Mouse (Mus musculus) forebrain, embryonic 11.5 days (tissue): ENCODE measurements around the gene Slc16a5. TPM values are rescaled to one million over a fixed set of nuclear protein-coding genes. Genes with fewer than 3 reads are reported as not detected.
A peak's percentile ranks its signal among the peaks of the same experiment; 100 is the strongest.

Experiments
- ATAC-seq: fragments of 200-750 bp; cut with Nextera tagmentation; replicated peaks from 2 replicates; pipeline ENCODE4 v1.8.0; 2017; ENCODE audit warnings: moderate TSS enrichment; ENCODE audit not compliant: low FRiP score
- DNase-seq: peaks from one replicate; pipeline ENCODE4 v3.0.0-alpha.2; 2017; ENCODE audit warnings: low spot score
- H3K27ac ChIP-seq: fragments of 300-500 bp; sonication (generic); 2 replicates; pipeline ENCODE4 v1.5.1; 2014; ENCODE audit warnings: low read depth, low read length
- H3K27me3 ChIP-seq: fragments of 300-500 bp; sonication (generic); 2 replicates; pipeline ENCODE4 v1.6.1; 2014; ENCODE audit warnings: mild to moderate bottlenecking, low read length, mixed read lengths; ENCODE audit not compliant: control insufficient read depth, insufficient read depth
- H3K36me3 ChIP-seq: fragments of 300-500 bp; sonication (generic); 2 replicates; pipeline ENCODE4 v1.6.1; 2014; ENCODE audit warnings: mild to moderate bottlenecking, low read length, moderate library complexity, mixed read lengths; ENCODE audit not compliant: control insufficient read depth, insufficient read depth
- H3K4me1 ChIP-seq: fragments of 300-500 bp; sonication (generic); replicated peaks from 2 replicates; pipeline ENCODE4 v1.6.1; 2014; ENCODE audit warnings: low read length, mixed read lengths; ENCODE audit not compliant: control insufficient read depth, insufficient read depth
- H3K4me2 ChIP-seq: fragments of 300-500 bp; sonication (generic); 2 replicates; pipeline ENCODE4 v1.6.1; 2014; ENCODE audit warnings: low read depth, mild to moderate bottlenecking, low read length, moderate library complexity, mixed read lengths; ENCODE audit not compliant: severe bottlenecking
- H3K4me3 ChIP-seq: fragments of 300-500 bp; sonication (generic); 2 replicates; pipeline ENCODE4 v1.5.1; 2014; ENCODE audit warnings: low read depth, low read length
- H3K9ac ChIP-seq: fragments of 300-500 bp; sonication (generic); 2 replicates; pipeline ENCODE4 v1.6.1; 2014; ENCODE audit warnings: low read length
- H3K9me3 ChIP-seq: fragments of 300-500 bp; sonication (generic); 2 replicates; pipeline ENCODE4 v1.6.1; 2016; ENCODE audit warnings: low read length, mixed read lengths; ENCODE audit not compliant: control insufficient read depth
- WGBS: fragments of 180-500 bp; shearing (Covaris S2); extraction: QIAGEN DNeasy Blood & Tissue Kit; methylation state at CpG from one replicate; pipeline ENCODE4 v1.1.7; 2014; 5-methylcytosine and 5-hydroxymethylcytosine counted together
- polyA plus RNA-seq: library from polyadenylated mRNA; unstranded; fragments of >200 nt; fragmentation: Nextera tagmentation; extraction: Ambion mirVana; gene quantifications from 2 replicates; pipeline ENCODE4 v1.2.1, GENCODE M21; 2014

Gene Slc16a5
- polyA plus RNA-seq, 1 experiment from 2014 or later = 0.16 TPM

DNA sequence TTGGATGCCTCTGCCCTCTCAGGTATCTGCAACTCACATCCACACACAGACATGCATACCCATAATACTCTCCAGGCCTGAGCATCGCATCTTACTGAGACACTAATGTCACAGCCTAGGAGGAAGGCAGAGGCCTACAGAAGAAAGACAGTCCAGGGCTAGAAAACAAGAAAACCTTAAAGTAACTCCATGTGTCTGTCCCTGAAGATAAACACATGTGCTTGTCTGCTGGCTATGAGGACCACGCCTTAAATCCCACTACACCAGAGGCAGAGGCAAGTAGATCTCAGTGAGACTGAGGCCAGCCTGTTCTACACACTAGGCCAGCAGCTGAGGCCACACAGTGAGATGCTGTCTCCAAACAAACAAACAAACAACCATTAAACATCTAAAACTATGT is 48.8 kb downstream of the Slc16a5 start:
- Histone ChIP-seq H3K36me3 (no peaks in the 10 kb centered on the region), H3K27ac (no peak overlapping the region), H3K9me3 (no peaks in the 10 kb centered on the region), H3K4me1 (peaks cover 26% of the 10 kb centered on the region), H3K27me3 (no peaks in the 10 kb centered on the region), H3K9ac (peak overlapping the region; percentile 96; the same call in 1 of the 2 replicates), H3K4me2 (peak overlapping the region; percentile 87), H3K4me3 (peak overlapping the region; percentile 99)
- ATAC-seq (no peak), DNase-seq (no peak)
- WGBS = 69% methylated on average over 2 of the region's 2 CpGs

- Histone ChIP-seq H3K27me3 (no peaks in the 10 kb centered on the region), H3K4me1 (peaks cover 24% of the 10 kb centered on the region), H3K9me3 (no peaks in the 10 kb centered on the region), H3K4me2 (peak overlapping the region; percentile 87), H3K27ac (no peak overlapping the region), H3K36me3 (no peaks in the 10 kb centered on the region), H3K9ac (peak overlapping the region; percentile 96), H3K4me3 (peak overlapping the region; percentile 99)
- no peak for ATAC-seq
- no peak for DNase-seq
- WGBS = 44% methylated on average over 3 of the region's 3 CpGs
These were observed 49.7 kb downstream of the Slc16a5 start for GRCm38 (mm10) chr11:115512004-115512403.

GRCm38 (mm10) chr11:115512407-115513183 is 50.3 kb downstream of the Slc16a5 start:
- H3K4me3 ChIP-seq = peak overlapping the region; percentile 99
- ATAC-seq (no peak), DNase-seq (no peak)
- peak overlapping the region; percentile 87 for H3K4me2 ChIP-seq
- H3K27ac ChIP-seq = peak overlapping the region; percentile 81; the same call in 1 of the 2 replicates
- peak overlapping the region; percentile 96 for H3K9ac ChIP-seq
- no peaks in the 10 kb centered on the region for H3K27me3 ChIP-seq
- 19% methylated on average over 8 of the region's 8 CpGs for WGBS
- no peaks in the 10 kb centered on the region for H3K36me3 ChIP-seq
- H3K4me1 ChIP-seq = peaks cover 24% of the 10 kb centered on the region
- no peaks in the 10 kb centered on the region for H3K9me3 ChIP-seq

DNA sequence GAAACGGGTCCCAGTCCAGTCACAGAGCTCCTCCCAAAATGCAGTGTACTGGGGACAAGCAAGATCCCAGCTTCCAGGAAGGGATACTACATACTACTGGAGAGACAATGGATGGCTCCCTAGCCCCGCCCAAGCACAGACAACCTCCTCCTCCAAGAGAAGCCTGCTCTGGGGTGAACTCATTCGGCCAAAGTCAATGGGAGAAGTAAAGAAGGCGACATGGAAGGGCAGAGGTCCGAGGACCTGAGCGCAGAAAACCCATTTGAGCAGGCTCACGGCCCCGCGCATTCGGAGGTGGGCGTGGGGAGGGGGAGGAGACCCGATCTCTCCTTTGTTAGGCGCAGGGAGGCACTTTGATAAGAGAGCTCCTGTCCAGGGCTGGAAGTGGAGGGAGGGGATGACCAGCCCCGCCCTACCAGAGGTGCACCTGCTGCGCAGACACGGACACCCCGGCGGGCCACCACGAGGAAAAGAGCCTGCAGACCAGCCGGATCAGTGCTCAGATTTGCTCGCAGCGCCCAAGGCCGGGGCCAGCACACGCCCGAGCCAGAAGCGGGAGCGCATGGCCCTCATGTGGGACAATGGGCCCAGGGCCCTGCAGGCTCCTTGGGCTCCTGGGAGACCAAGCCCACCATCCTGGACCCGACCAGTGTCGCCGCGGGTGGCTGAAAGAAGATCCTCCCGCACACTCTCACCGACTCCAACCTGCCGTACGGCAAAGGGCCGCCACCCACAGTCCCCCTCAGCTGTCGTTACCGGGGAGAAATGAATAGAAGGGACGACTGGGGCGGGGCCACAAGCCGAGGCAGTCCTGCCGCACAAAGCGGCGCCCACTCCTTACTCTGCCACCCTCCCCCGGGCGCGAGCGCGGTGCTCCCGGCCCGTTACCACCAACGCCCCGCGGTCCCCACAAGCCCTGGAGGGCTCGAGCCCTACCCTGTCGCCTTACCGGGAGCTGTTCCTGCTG is 51.3 kb downstream of the Slc16a5 start:
- Histone ChIP-seq H3K9me3 (no peaks in the 10 kb centered on the region), H3K27me3 (no peaks in the 10 kb centered on the region), H3K9ac (peak overlapping the region; percentile 96), H3K27ac (peak overlapping the region; percentile 81), H3K4me2 (peak overlapping the region; percentile 87), H3K4me1 (peaks cover 18% of the 10 kb centered on the region), H3K4me3 (peak overlapping the region; percentile 99), H3K36me3 (no peaks in the 10 kb centered on the region)
- WGBS = under 1% methylated on average over 57 of the region's 57 CpGs
- ATAC-seq (peak; percentile 60), DNase-seq (peak; percentile 82)

DNA sequence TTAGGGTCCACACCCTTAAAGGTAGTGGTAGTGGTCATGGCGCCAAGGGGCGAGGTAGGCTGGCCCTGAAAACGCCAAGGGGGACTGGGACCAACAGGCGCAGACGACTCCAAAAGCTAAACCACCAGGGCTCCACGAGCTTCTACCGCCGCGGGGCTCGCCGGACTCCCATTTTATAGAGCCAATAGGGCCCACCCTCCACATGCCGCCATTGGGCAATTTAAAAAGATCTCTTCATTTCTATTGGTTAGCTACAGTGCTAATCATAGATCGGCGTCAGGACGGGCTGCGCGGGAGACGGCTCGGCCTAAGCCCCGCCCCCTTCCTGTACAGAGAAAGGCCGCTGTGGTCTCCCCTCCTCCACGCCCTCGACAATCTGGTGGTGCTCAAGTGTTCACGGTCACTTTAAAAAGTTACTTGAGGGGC is 52.0 kb downstream of the Slc16a5 start, which contains the start of gene Jpt1:
Jpt1 (minus strand) TSS at position 150 of the 426 bp plus-strand sequence.
- Histone ChIP-seq H3K9me3 (no peaks in the 10 kb centered on the region), H3K27me3 (no peaks in the 10 kb centered on the region), H3K36me3 (no peaks in the 10 kb centered on the region), H3K27ac (peak within 1 kb of the TSS; percentile 81), H3K4me3 (peak within 1 kb of the TSS; percentile 99), H3K9ac (peak within 1 kb of the TSS; percentile 96), H3K4me1 (peaks cover 18% of the 10 kb centered on the region), H3K4me2 (peak within 1 kb of the TSS; percentile 87)
- DNase-seq (peak; percentile 97), ATAC-seq (peak; percentile 98)
- 0% methylated on average over 24 of the region's 24 CpGs for WGBS

GRCm38 (mm10) chr11:115515021-115515420 is 52.7 kb downstream of the Slc16a5 start:
- no peak for DNase-seq
- WGBS = 75% methylated on average over 6 of the region's 6 CpGs
- H3K4me3 ChIP-seq = no peak overlapping the region
- no peaks in the 10 kb centered on the region for H3K27me3 ChIP-seq
- H3K4me1 ChIP-seq = peaks cover 17% of the 10 kb centered on the region
- no peak overlapping the region for H3K9ac ChIP-seq
- H3K27ac ChIP-seq = no peak overlapping the region
- H3K4me2 ChIP-seq = no peak overlapping the region
- H3K36me3 ChIP-seq = no peaks in the 10 kb centered on the region
- no peaks in the 10 kb centered on the region for H3K9me3 ChIP-seq
- ATAC-seq = no peak

GRCm38 (mm10) chr11:115516942-115517341 is 54.7 kb downstream of the Slc16a5 start:
- DNase-seq (no peak), ATAC-seq (no peak)
- no peaks in the 10 kb centered on the region for H3K36me3 ChIP-seq
- H3K9ac ChIP-seq = no peak overlapping the region
- H3K4me2 ChIP-seq = no peak overlapping the region
- no peak overlapping the region for H3K4me3 ChIP-seq
- 0 out of 2 replicates have a peak, but pooled peaks cover 2% of the 10 kb centered on the region for H3K4me1 ChIP-seq
- no peaks in the 10 kb centered on the region for H3K27me3 ChIP-seq
- H3K27ac ChIP-seq = no peak overlapping the region
- H3K9me3 ChIP-seq = no peaks in the 10 kb centered on the region
- 85% methylated on average over 5 of the region's 5 CpGs for WGBS

DNA sequence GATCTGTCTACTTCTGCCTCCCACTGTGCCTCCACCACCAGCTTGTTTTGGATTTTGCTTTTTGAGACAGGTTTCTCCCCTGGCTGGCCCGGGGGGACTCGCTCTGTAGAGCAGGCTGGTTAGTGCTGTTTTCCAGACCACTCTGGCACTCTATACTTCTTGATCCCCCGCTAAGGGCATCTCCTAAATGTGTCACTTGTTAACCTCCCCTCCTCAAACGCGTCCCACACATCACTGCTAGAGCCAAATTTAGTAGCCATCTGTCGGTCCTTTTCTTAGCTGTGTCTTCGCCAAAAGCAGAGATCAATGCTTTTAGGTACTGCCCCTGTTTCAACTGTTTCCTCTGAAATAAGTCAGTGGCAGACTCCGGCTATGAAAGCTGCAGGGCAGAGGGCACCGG is 56.4 kb downstream of the Slc16a5 start:
- no peaks in the 10 kb centered on the region for H3K27me3 ChIP-seq
- 82% methylated on average over 9 of the region's 9 CpGs for WGBS
- no peak overlapping the region for H3K27ac ChIP-seq
- H3K4me1 ChIP-seq = no peaks in the 10 kb centered on the region
- DNase-seq (no peak), ATAC-seq (no peak)
- no peaks in the 10 kb centered on the region for H3K9me3 ChIP-seq
- H3K9ac ChIP-seq = no peak overlapping the region
- no peak overlapping the region for H3K4me3 ChIP-seq
- H3K36me3 ChIP-seq = peaks cover 2% of the 10 kb centered on the region; the same call in 1 of the 2 replicates
- no peak overlapping the region for H3K4me2 ChIP-seq
